Comparison of ENCODE assay signal across 10 mouse cellular contexts in the genomic region with DNA sequence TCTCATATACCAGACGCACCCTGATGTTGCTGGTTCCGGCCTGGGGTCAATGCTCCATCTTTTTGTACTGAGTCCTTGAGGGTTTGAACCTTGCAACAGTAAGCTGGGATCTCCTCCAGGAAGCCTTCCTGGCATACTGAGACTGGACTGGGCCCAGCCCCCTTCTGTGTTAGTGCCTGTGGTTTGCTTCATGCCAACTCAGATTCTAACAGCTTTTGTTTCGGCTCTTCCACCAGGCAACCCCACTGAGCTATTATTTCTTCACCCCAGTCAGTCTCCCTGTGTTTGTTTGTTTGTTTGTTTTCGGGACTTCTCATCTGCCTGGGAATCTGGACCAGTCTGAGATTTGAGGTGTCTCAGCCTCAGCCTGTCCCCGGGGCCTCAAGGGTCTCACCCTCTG. TPM values are rescaled to one million over a fixed set of nuclear protein-coding genes. Genes with fewer than 3 reads are reported as not detected.
DNase-seq lines count a peak whose midpoint lies in the region; ATAC-seq and TF ChIP-seq lines count a peak whose summit lies in the region.
"Had no signal": no experiment of that assay in that cellular context is flagged by ENCODE, and none has a peak within 500 bp of the region (broad histone marks: within the 10 kb centered on the region; RNA-seq: fewer than 3 reads in every experiment).

No protein-coding gene starts in this region.

- H3K79me2 ChIP-seq in C2C12 (ENCODE audit: control insufficient read depth, insufficient read depth): peaks cover 26% of the 10 kb centered on the region

- peak overlapping the region; percentile 62 for H3ac ChIP-seq in C2C12 (ENCODE audit: control insufficient read depth, insufficient read length, low read depth)

- no peak overlapping the region for H3K9ac ChIP-seq in heart, embryonic 12.5 days
- H3K9ac ChIP-seq in forebrain, embryonic 12.5 days: 0 out of 2 replicates have a peak overlapping the region, but pooled peaks have one; percentile 18
- peak overlapping the region; percentile 46; the same call in 1 of the 2 replicates for H3K9ac ChIP-seq in limb, embryonic 14.5 days (ENCODE audit: low read depth, low read length, severe bottlenecking)
- H3K9ac ChIP-seq in liver, embryonic 12.5 days: no peak overlapping the region
- H3K9ac ChIP-seq: liver, embryonic 13.5 days had no signal

- H3K27me3 ChIP-seq in heart, embryonic 12.5 days (replicated peaks): peaks cover 98% of the 10 kb centered on the region
- H3K27me3 ChIP-seq in C2C12 (ENCODE audit: control insufficient read depth, insufficient read depth, insufficient read length): no peaks in the 10 kb centered on the region
- H3K27me3 ChIP-seq in forebrain, embryonic 12.5 days: peaks cover 100% of the 10 kb centered on the region
- peaks cover 67% of the 10 kb centered on the region for H3K27me3 ChIP-seq in limb, embryonic 14.5 days (ENCODE audit: control insufficient read depth, insufficient read depth, low read length)
- peaks cover 100% of the 10 kb centered on the region for H3K27me3 ChIP-seq in liver, embryonic 12.5 days (replicated peaks)

- 55% methylated on average over 5 of the region's 5 CpGs for WGBS in heart, embryonic 12.5 days
- WGBS in forebrain, embryonic 12.5 days: 37% methylated on average over 5 of the region's 5 CpGs
- WGBS in limb, embryonic 14.5 days: 63% methylated on average over 5 of the region's 5 CpGs
- 48% methylated on average over 5 of the region's 5 CpGs for WGBS in liver, embryonic 12.5 days (ENCODE audit: insufficient replicate concordance)

- no peaks in the 10 kb centered on the region for H3K36me3 ChIP-seq in heart, embryonic 12.5 days
- H3K36me3 ChIP-seq in C2C12 (ENCODE audit: control insufficient read depth, insufficient read depth): peaks cover 6% of the 10 kb centered on the region
- H3K36me3 ChIP-seq in forebrain, embryonic 12.5 days (replicated peaks): no peaks in the 10 kb centered on the region
- no peaks in the 10 kb centered on the region for H3K36me3 ChIP-seq in limb, embryonic 14.5 days (ENCODE audit: control insufficient read depth, insufficient read depth, low read length)
- H3K36me3 ChIP-seq in liver, embryonic 12.5 days: no peaks in the 10 kb centered on the region
- H3K36me3 ChIP-seq: liver, embryonic 13.5 days had no signal

- no peak for TF ChIP-seq CTCF in C2C12 (IDR thresholded peaks at IDR 0.05; ENCODE audit: control insufficient read depth, insufficient read depth, insufficient read length)

- no peaks in the 10 kb centered on the region for H3K9me3 ChIP-seq in heart, embryonic 12.5 days (replicated peaks)
- no peaks in the 10 kb centered on the region for H3K9me3 ChIP-seq in forebrain, embryonic 12.5 days
- no peaks in the 10 kb centered on the region for H3K9me3 ChIP-seq in limb, embryonic 14.5 days (ENCODE audit: control insufficient read depth, low read length)
- no peaks in the 10 kb centered on the region for H3K9me3 ChIP-seq in liver, embryonic 12.5 days (replicated peaks)
- H3K9me3 ChIP-seq: liver, embryonic 13.5 days had no signal

- peak overlapping the region; percentile 52; the same call in 1 of the 2 replicates for H3K27ac ChIP-seq in heart, embryonic 12.5 days (ENCODE audit: poor library complexity, severe bottlenecking)
- peak overlapping the region; percentile 85 for H3K27ac ChIP-seq in forebrain, embryonic 12.5 days
- peak overlapping the region; percentile 78 for H3K27ac ChIP-seq in limb, embryonic 14.5 days (replicated peaks; ENCODE audit: low read depth, low read length)
- no peak overlapping the region for H3K27ac ChIP-seq in liver, embryonic 12.5 days
- H3K27ac ChIP-seq: liver, embryonic 13.5 days had no signal

- H3K79me3 ChIP-seq in C2C12 (ENCODE audit: low read depth): peaks cover 5% of the 10 kb centered on the region

- no peak for ATAC-seq in heart, embryonic 12.5 days (ENCODE audit: insufficient number of reproducible peaks, low FRiP score)
- 0 out of 2 replicates have a peak, but pooled peaks have one; percentile 12 for ATAC-seq in forebrain, embryonic 12.5 days (ENCODE audit: low FRiP score)
- ATAC-seq in limb, embryonic 14.5 days (ENCODE audit: low FRiP score, low read depth): no peak
- ATAC-seq in liver, embryonic 12.5 days: no peak

- H3K4me1 ChIP-seq in heart, embryonic 12.5 days (replicated peaks): peaks cover 64% of the 10 kb centered on the region
- peaks cover 61% of the 10 kb centered on the region for H3K4me1 ChIP-seq in forebrain, embryonic 12.5 days
- peaks cover 63% of the 10 kb centered on the region for H3K4me1 ChIP-seq in limb, embryonic 14.5 days (ENCODE audit: control insufficient read depth, insufficient read depth, low read length)
- H3K4me1 ChIP-seq in liver, embryonic 12.5 days: peaks cover 40% of the 10 kb centered on the region

- no peak overlapping the region for H3K4me3 ChIP-seq in heart, embryonic 12.5 days
- peak overlapping the region; percentile 30 for H3K4me3 ChIP-seq in C2C12 (ENCODE audit: insufficient read depth, poor library complexity, severe bottlenecking)
- H3K4me3 ChIP-seq in forebrain, embryonic 12.5 days (replicated peaks): no peak overlapping the region
- H3K4me3 ChIP-seq in limb, embryonic 14.5 days (replicated peaks; ENCODE audit: low read length): peak overlapping the region; percentile 14; the same call in 1 of the 2 replicates
- H3K4me3 ChIP-seq in liver, embryonic 12.5 days: no peak overlapping the region
- H3K4me3 ChIP-seq: liver, embryonic 13.5 days had no signal

- no peak overlapping the region for H3K4me2 ChIP-seq in heart, embryonic 12.5 days
- peak overlapping the region; percentile 31 for H3K4me2 ChIP-seq in forebrain, embryonic 12.5 days
- H3K4me2 ChIP-seq in limb, embryonic 14.5 days (replicated peaks; ENCODE audit: low read depth, low read length, severe bottlenecking): peak overlapping the region; percentile 39; the same call in 1 of the 2 replicates
- no peak overlapping the region for H3K4me2 ChIP-seq in liver, embryonic 12.5 days
- H3K4me2 ChIP-seq: liver, embryonic 13.5 days had no signal

- TF ChIP-seq POLR2A in limb, embryonic 14.5 days (IDR thresholded peaks at IDR 0.05; ENCODE audit: borderline replicate concordance, extremely low read depth, insufficient read depth, insufficient read length): no peak

- no peak for DNase-seq in heart, adult 9 months (ENCODE audit: low spot score in 2 of 2)
- no peak for DNase-seq in limb, embryonic 14.5 days (ENCODE audit: low spot score)
- DNase-seq in gastrocnemius, postnatal 4 days (ENCODE audit: low spot score in 2 of 2): no peak
- no peak for DNase-seq in adrenal gland, postnatal 25 days
- DNase-seq: liver, embryonic 13.5 days; thymus, adult 2 months had no signal

TF ChIP-seq in C2C12, 6 proteins besides CTCF, POLR2A, EP300 and RAD21:
- no peak for TF ChIP-seq FOSL1 (IDR thresholded peaks at IDR 0.05; ENCODE audit: insufficient read depth, low read length, poor library complexity, severe bottlenecking)
- TF ChIP-seq USF1 (IDR thresholded peaks at IDR 0.05; ENCODE audit: low read depth): no peak
- no peak for TF ChIP-seq MYOD1 (IDR thresholded peaks at IDR 0.05; ENCODE audit: control insufficient read depth, insufficient read length, low read depth)
- no peak for TF ChIP-seq CEBPB (IDR thresholded peaks at IDR 0.05; ENCODE audit: low read depth)
- no peak for TF ChIP-seq MYOG (IDR thresholded peaks at IDR 0.05; ENCODE audit: control insufficient read depth, extremely low read depth, insufficient read length)
- no peak for TF ChIP-seq MAX (IDR thresholded peaks at IDR 0.05)

RNA-seq across cellular contexts. Expression of a gene that starts 5.1 kb away (rescaled TPM):
- polyA plus RNA-seq in heart, embryonic 12.5 days (2016; fragmentation: Nextera tagmentation; extraction: Ambion mirVana): 2.6 and 3.1 TPM in 2 replicates
- polyA plus RNA-seq in C2C12 (2012; fragmentation: generic; extraction: Trizol): 26.7 TPM
- 1.9 and 2.6 TPM in 2 replicates for polyA plus RNA-seq in forebrain, embryonic 12.5 days (2016; fragmentation: Nextera tagmentation; extraction: Ambion mirVana)
- polyA plus RNA-seq in limb, embryonic 14.5 days (2012; rRNA removed): 20.4 and 21.8 TPM in 2 replicates
- polyA plus RNA-seq in limb, embryonic 14.5 days (2014; fragmentation: Nextera tagmentation; extraction: Ambion mirVana): 15.3 and 18.7 TPM in 2 replicates
- polyA plus RNA-seq in liver, embryonic 12.5 days (2016; fragmentation: Nextera tagmentation; extraction: Ambion mirVana): 1.9 and 2.4 TPM in 2 replicates
- total RNA-seq in gastrocnemius, postnatal 4 days (2021): 1 to 10 TPM; 3.0 to 4.7 TPM
- 32.6 and 44.2 TPM in 2 replicates for total RNA-seq in adrenal gland, postnatal 25 days (2021)

RNA-seq across cellular contexts. Expression of a gene that starts 30.6 kb away (rescaled TPM):
- 2.0 and 2.3 TPM in 2 replicates for polyA plus RNA-seq in heart, embryonic 12.5 days (2016; fragmentation: Nextera tagmentation; extraction: Ambion mirVana)
- 1.6 TPM for polyA plus RNA-seq in C2C12 (2012; fragmentation: generic; extraction: Trizol)
- 6.5 and 7.0 TPM in 2 replicates for polyA plus RNA-seq in forebrain, embryonic 12.5 days (2016; fragmentation: Nextera tagmentation; extraction: Ambion mirVana)
- polyA plus RNA-seq in limb, embryonic 14.5 days (2012; rRNA removed): 3.6 and 4.2 TPM in 2 replicates
- polyA plus RNA-seq in limb, embryonic 14.5 days (2014; fragmentation: Nextera tagmentation; extraction: Ambion mirVana): 5.5 and 6.1 TPM in 2 replicates
- 3.3 and 3.5 TPM in 2 replicates for polyA plus RNA-seq in liver, embryonic 12.5 days (2016; fragmentation: Nextera tagmentation; extraction: Ambion mirVana)
- total RNA-seq in gastrocnemius, postnatal 4 days (2021): 1 to 10 TPM; 1.1 to 1.3 TPM
- total RNA-seq in adrenal gland, postnatal 25 days (2021): 1.4 and 1.7 TPM in 2 replicates

RNA-seq across cellular contexts. Expression of a gene that starts 56.6 kb away (rescaled TPM):
- 5.3 and 6.1 TPM in 2 replicates for polyA plus RNA-seq in heart, embryonic 12.5 days (2016; fragmentation: Nextera tagmentation; extraction: Ambion mirVana)
- 129 TPM for polyA plus RNA-seq in C2C12 (2012; fragmentation: generic; extraction: Trizol)
- 1.9 and 2.0 TPM in 2 replicates for polyA plus RNA-seq in forebrain, embryonic 12.5 days (2016; fragmentation: Nextera tagmentation; extraction: Ambion mirVana)
- 9.4 and 13.1 TPM in 2 replicates for polyA plus RNA-seq in limb, embryonic 14.5 days (2012; rRNA removed)
- 2.2 and 2.4 TPM in 2 replicates for polyA plus RNA-seq in limb, embryonic 14.5 days (2014; fragmentation: Nextera tagmentation; extraction: Ambion mirVana)
- polyA plus RNA-seq in liver, embryonic 12.5 days (2016; fragmentation: Nextera tagmentation; extraction: Ambion mirVana): 2.1 TPM in 2 replicates
- 1 to 10 TPM; 3.7 to 4.7 TPM for total RNA-seq in gastrocnemius, postnatal 4 days (2021)
- 18.7 and 19.3 TPM in 2 replicates for total RNA-seq in adrenal gland, postnatal 25 days (2021)

Comparison
In these comparisons a context has a peak if more than half of its experiments do, and no peak if none do; other contexts are left out.
1. H3K4me2 ChIP-seq: peak in forebrain, embryonic 12.5 days (single experiment) and limb, embryonic 14.5 days (single experiment); none in heart, embryonic 12.5 days (single experiment) and liver, embryonic 12.5 days (single experiment).
2. H3K4me3 ChIP-seq: peak in C2C12 (single experiment) and limb, embryonic 14.5 days (single experiment); none in heart, embryonic 12.5 days (single experiment), forebrain, embryonic 12.5 days (single experiment) and liver, embryonic 12.5 days (single experiment).
3. H3K9ac ChIP-seq: peak in forebrain, embryonic 12.5 days (single experiment) and limb, embryonic 14.5 days (single experiment); none in heart, embryonic 12.5 days (single experiment) and liver, embryonic 12.5 days (single experiment).